Mouse (Mus musculus): ENCODE results near the gene Gm37240.

The Gm37240 gene

GRCm38 (mm10) chr3:85634389-85635125 lies 252.8 kb downstream of the Gm37240 start:
- DNase-seq (ENCODE audit: low spot score): no peak

GRCm38 (mm10) chr3:85633733-85634132 lies 253.6 kb downstream of the Gm37240 start:
- DNase-seq (ENCODE audit: low spot score): no peak

- no peak for DNase-seq (ENCODE audit: low spot score)
These were observed 257.3 kb downstream of the Gm37240 start for GRCm38 (mm10) chr3:85629895-85630510.

- no peak for DNase-seq (ENCODE audit: low spot score)
These were observed 267.6 kb downstream of the Gm37240 start for GRCm38 (mm10) chr3:85619751-85620150.

GRCm38 (mm10) chr3:85619345-85619744 lies 268.0 kb downstream of the Gm37240 start:
- no peak for DNase-seq (ENCODE audit: low spot score)

GRCm38 (mm10) chr3:85618885-85619284 lies 268.4 kb downstream of the Gm37240 start:
- DNase-seq (ENCODE audit: low spot score): no peak

GRCm38 (mm10) chr3:85616389-85616788 lies 270.9 kb downstream of the Gm37240 start:
- DNase-seq (ENCODE audit: low spot score): no peak

- peak; percentile 10 for DNase-seq (ENCODE audit: low spot score)
These were observed 279.6 kb downstream of the Gm37240 start for GRCm38 (mm10) chr3:85607753-85608152.

- peak; percentile 73 for DNase-seq (ENCODE audit: low spot score)
These were observed 280.4 kb downstream of the Gm37240 start for GRCm38 (mm10) chr3:85606912-85607311.

GRCm38 (mm10) chr3:85603811-85604210 lies 283.5 kb downstream of the Gm37240 start:
- DNase-seq (ENCODE audit: low spot score): no peak

GRCm38 (mm10) chr3:85601841-85602305 lies 285.4 kb downstream of the Gm37240 start:
- DNase-seq (ENCODE audit: low spot score): no peak

GRCm38 (mm10) chr3:85599526-85599925 lies 287.8 kb downstream of the Gm37240 start:
- DNase-seq (ENCODE audit: low spot score): no peak

GRCm38 (mm10) chr3:85594452-85594851 lies 292.9 kb downstream of the Gm37240 start:
- no peak for DNase-seq (ENCODE audit: low spot score)

- DNase-seq (ENCODE audit: low spot score): no peak
These were observed 294.6 kb downstream of the Gm37240 start for GRCm38 (mm10) chr3:85592640-85593252.

GRCm38 (mm10) chr3:85592067-85592466 lies 295.3 kb downstream of the Gm37240 start:
- DNase-seq (ENCODE audit: low spot score): no peak

GRCm38 (mm10) chr3:85590090-85590754 lies 297.1 kb downstream of the Gm37240 start:
- no peak for DNase-seq (ENCODE audit: low spot score)

GRCm38 (mm10) chr3:85588701-85589100 lies 298.6 kb downstream of the Gm37240 start:
- DNase-seq (ENCODE audit: low spot score): no peak

- no peak for DNase-seq (ENCODE audit: low spot score)
These were observed 302.4 kb downstream of the Gm37240 start for GRCm38 (mm10) chr3:85584966-85585365.

- no peak for DNase-seq (ENCODE audit: low spot score)
These were observed 304.1 kb downstream of the Gm37240 start for GRCm38 (mm10) chr3:85583194-85583593.

- no peak for DNase-seq (ENCODE audit: low spot score)
These were observed 304.6 kb downstream of the Gm37240 start for GRCm38 (mm10) chr3:85582726-85583125.

GRCm38 (mm10) chr3:85573864-85574830 lies 313.2 kb downstream of the Gm37240 start, which contains the start of gene Gatb:
Gene Gatb (plus strand): TSS chr3:85574119.
- peak; percentile 99 for DNase-seq (ENCODE audit: low spot score)

Measured in lung, postnatal 25 days (tissue).